Mouse (Mus musculus): ENCODE results near the gene Nlrc5.

DNA sequence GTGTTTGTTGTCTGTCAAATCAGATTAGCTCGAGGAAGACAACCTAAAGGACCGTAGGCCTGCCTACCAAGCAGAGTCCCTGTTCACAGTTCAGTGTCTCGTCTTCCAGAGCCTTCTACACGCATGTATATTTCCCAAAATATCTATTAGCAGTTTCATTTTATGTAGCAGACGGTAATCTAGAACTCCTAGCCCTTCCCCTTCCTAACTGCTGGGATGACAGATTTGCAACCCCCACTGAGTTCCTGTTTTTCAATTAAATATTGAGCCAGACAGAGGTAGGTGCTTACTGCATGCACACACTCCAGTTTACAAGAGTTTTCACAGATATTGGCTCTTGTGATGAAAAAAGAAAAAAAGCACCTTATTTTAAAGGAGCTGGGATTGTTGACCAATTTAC, 115.3 kb downstream of the Nlrc5 start:
- TF ChIP-seq CTCF (IDR thresholded peaks at IDR 0.05; ENCODE audit: low read depth) (no peak), EP300 (IDR thresholded peaks at IDR 0.05; ENCODE audit: low read depth) (no peak)
